ENCODE assay signal across 9 mouse cellular contexts in the genomic region with DNA sequence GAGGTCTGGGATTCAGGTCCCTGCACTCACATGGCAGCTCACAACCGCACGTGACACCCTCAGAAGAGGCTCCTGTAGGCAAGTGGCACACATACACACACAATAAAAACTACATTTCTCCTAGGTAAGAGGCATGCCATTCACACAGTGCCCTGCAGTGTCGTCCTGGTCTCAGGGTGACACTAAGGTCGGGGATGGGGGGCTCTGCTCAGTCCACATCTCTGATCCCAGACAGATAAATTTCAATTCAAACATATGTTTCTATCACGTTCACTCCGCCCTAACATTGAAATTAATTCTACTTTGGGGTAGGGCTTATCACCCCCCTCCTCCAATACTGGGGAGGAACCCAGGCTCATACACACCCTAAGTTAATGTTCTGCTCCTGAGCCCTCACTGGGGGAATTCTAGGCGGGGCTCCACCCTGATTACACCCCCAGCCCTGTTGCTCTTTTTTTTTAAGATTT. TPM values are rescaled to one million over a fixed set of nuclear protein-coding genes. Genes with fewer than 3 reads are reported as not detected.
DNase-seq lines count a peak whose midpoint lies in the region; ATAC-seq and TF ChIP-seq lines count a peak whose summit lies in the region.
"Had no signal": no experiment of that assay in that cellular context is flagged by ENCODE, and none has a peak within 500 bp of the region (broad histone marks: within the 10 kb centered on the region; RNA-seq: fewer than 3 reads in every experiment).

No protein-coding gene starts in this region.

- H3K4me2 ChIP-seq in heart, embryonic 12.5 days: peak overlapping the region; percentile 92
- H3K4me2 ChIP-seq in limb, embryonic 14.5 days (replicated peaks; ENCODE audit: low read depth, low read length, severe bottlenecking): peak overlapping the region; percentile 54; the same call in 1 of the 2 replicates

- H3K4me3 ChIP-seq in heart, embryonic 12.5 days: no peak overlapping the region
- no peak overlapping the region for H3K4me3 ChIP-seq in limb, embryonic 14.5 days (replicated peaks; ENCODE audit: low read length)

- H3K9ac ChIP-seq in heart, embryonic 12.5 days: no peak overlapping the region
- 0 out of 2 replicates have a peak overlapping the region, but pooled peaks have one; percentile 12 for H3K9ac ChIP-seq in limb, embryonic 14.5 days (ENCODE audit: low read depth, low read length, severe bottlenecking)

- DNase-seq in heart, adult 18-20 months: no peak
- peak; percentile 33 for DNase-seq in thymus, postnatal 25 days
- DNase-seq in thymus, postnatal 10 days (ENCODE audit: low spot score in 2 of 2): no peak
- DNase-seq in limb, embryonic 14.5 days (ENCODE audit: low spot score): no peak
- peak; percentile 40 for DNase-seq in thymus, postnatal 4 days
- DNase-seq in cerebellum, adult 11-12 months: no peak
- no peak for DNase-seq in ovary, postnatal 36 days (ENCODE audit: low spot score)
- DNase-seq: heart, adult 11 months had no signal

- no peak for TF ChIP-seq POLR2A in limb, embryonic 14.5 days (IDR thresholded peaks at IDR 0.05; ENCODE audit: borderline replicate concordance, extremely low read depth, insufficient read depth, insufficient read length)

- WGBS in heart, embryonic 12.5 days: 87% methylated on average over 7 of the region's 7 CpGs
- WGBS in limb, embryonic 14.5 days: 89% methylated on average over 7 of the region's 7 CpGs

- no peak overlapping the region for H3K27ac ChIP-seq in heart, embryonic 12.5 days (ENCODE audit: poor library complexity, severe bottlenecking)
- no peak overlapping the region for H3K27ac ChIP-seq in limb, embryonic 14.5 days (replicated peaks; ENCODE audit: low read depth, low read length)

- H3K36me3 ChIP-seq in heart, embryonic 12.5 days: peaks cover 6% of the 10 kb centered on the region
- peaks cover 14% of the 10 kb centered on the region for H3K36me3 ChIP-seq in limb, embryonic 14.5 days (ENCODE audit: control insufficient read depth, insufficient read depth, low read length)

- ATAC-seq in heart, embryonic 12.5 days (ENCODE audit: insufficient number of reproducible peaks, low FRiP score): no peak
- ATAC-seq in limb, embryonic 14.5 days (ENCODE audit: low FRiP score, low read depth): no peak

- peaks cover 72% of the 10 kb centered on the region for H3K4me1 ChIP-seq in heart, embryonic 12.5 days (replicated peaks)
- peaks cover 21% of the 10 kb centered on the region for H3K4me1 ChIP-seq in limb, embryonic 14.5 days (ENCODE audit: control insufficient read depth, insufficient read depth, low read length)

- no peaks in the 10 kb centered on the region for H3K27me3 ChIP-seq in heart, embryonic 12.5 days (replicated peaks)
- H3K27me3 ChIP-seq in limb, embryonic 14.5 days (ENCODE audit: control insufficient read depth, insufficient read depth, low read length): no peaks in the 10 kb centered on the region

- H3K9me3 ChIP-seq in heart, embryonic 12.5 days (replicated peaks): no peaks in the 10 kb centered on the region
- no peaks in the 10 kb centered on the region for H3K9me3 ChIP-seq in limb, embryonic 14.5 days (ENCODE audit: control insufficient read depth, low read length)

RNA-seq across cellular contexts. Expression of gene Mob3a, which starts 1.7 kb away (rescaled TPM):
- polyA plus RNA-seq in heart, embryonic 12.5 days (2016; fragmentation: Nextera tagmentation; extraction: Ambion mirVana): 34.8 and 38.1 TPM in 2 replicates
- 1 to 10 TPM; 7.5 to 8.0 TPM for total RNA-seq in heart, adult 18-20 months (2021)
- 33.7 and 42.7 TPM in 2 replicates for polyA plus RNA-seq in limb, embryonic 14.5 days (2012; rRNA removed)
- polyA plus RNA-seq in limb, embryonic 14.5 days (2014; fragmentation: Nextera tagmentation; extraction: Ambion mirVana): 35.9 and 36.5 TPM in 2 replicates

RNA-seq across cellular contexts. Expression of gene Izumo4, which starts 1.9 kb away (rescaled TPM):
- polyA plus RNA-seq in heart, embryonic 12.5 days (2016; fragmentation: Nextera tagmentation; extraction: Ambion mirVana): 13.2 and 18.4 TPM in 2 replicates
- 1 to 10 TPM; 2.5 to 2.6 TPM for total RNA-seq in heart, adult 18-20 months (2021)
- polyA plus RNA-seq in limb, embryonic 14.5 days (2012; rRNA removed): 64.5 and 66.1 TPM in 2 replicates
- 14.4 and 15.9 TPM in 2 replicates for polyA plus RNA-seq in limb, embryonic 14.5 days (2014; fragmentation: Nextera tagmentation; extraction: Ambion mirVana)

RNA-seq across cellular contexts. Expression of gene Mknk2, which starts 22.2 kb away (rescaled TPM):
- polyA plus RNA-seq in heart, embryonic 12.5 days (2016; fragmentation: Nextera tagmentation; extraction: Ambion mirVana): 99.6 and 102 TPM in 2 replicates
- total RNA-seq in heart, adult 18-20 months (2021): 100 to 1,000 TPM; 185 to 204 TPM
- 108 and 147 TPM in 2 replicates for polyA plus RNA-seq in limb, embryonic 14.5 days (2012; rRNA removed)
- polyA plus RNA-seq in limb, embryonic 14.5 days (2014; fragmentation: Nextera tagmentation; extraction: Ambion mirVana): 93.0 and 97.7 TPM in 2 replicates

RNA-seq across cellular contexts. Expression of gene Ap3d1, which starts 42.0 kb away (rescaled TPM):
- 56.5 and 58.9 TPM in 2 replicates for polyA plus RNA-seq in heart, embryonic 12.5 days (2016; fragmentation: Nextera tagmentation; extraction: Ambion mirVana)
- 10 to 100 TPM; 42.3 to 45.0 TPM for total RNA-seq in heart, adult 18-20 months (2021)
- 123 and 150 TPM in 2 replicates for polyA plus RNA-seq in limb, embryonic 14.5 days (2012; rRNA removed)
- 75.1 and 82.9 TPM in 2 replicates for polyA plus RNA-seq in limb, embryonic 14.5 days (2014; fragmentation: Nextera tagmentation; extraction: Ambion mirVana)

RNA-seq across cellular contexts. Expression of gene Btbd2, which starts 43.2 kb away (rescaled TPM):
- 64.9 and 65.7 TPM in 2 replicates for polyA plus RNA-seq in heart, embryonic 12.5 days (2016; fragmentation: Nextera tagmentation; extraction: Ambion mirVana)
- total RNA-seq in heart, adult 18-20 months (2021): 10 to 100 TPM; 43.2 to 46.1 TPM
- 87.8 and 122 TPM in 2 replicates for polyA plus RNA-seq in limb, embryonic 14.5 days (2012; rRNA removed)
- 78.0 and 89.1 TPM in 2 replicates for polyA plus RNA-seq in limb, embryonic 14.5 days (2014; fragmentation: Nextera tagmentation; extraction: Ambion mirVana)

Comparison
In these comparisons a context has a peak if more than half of its experiments do, and no peak if none do; other contexts are left out.
1. DNase-seq: peak in thymus, postnatal 25 days (single experiment) and thymus, postnatal 4 days (single experiment); none in heart, adult 18-20 months (0 of 2), thymus, postnatal 10 days (0 of 2), limb, embryonic 14.5 days (single experiment), cerebellum, adult 11-12 months (single experiment) and ovary, postnatal 36 days (single experiment).